Mouse (Mus musculus): Measurements from ENCODE around the gene Dph1.

The Dph1 gene

DNA sequence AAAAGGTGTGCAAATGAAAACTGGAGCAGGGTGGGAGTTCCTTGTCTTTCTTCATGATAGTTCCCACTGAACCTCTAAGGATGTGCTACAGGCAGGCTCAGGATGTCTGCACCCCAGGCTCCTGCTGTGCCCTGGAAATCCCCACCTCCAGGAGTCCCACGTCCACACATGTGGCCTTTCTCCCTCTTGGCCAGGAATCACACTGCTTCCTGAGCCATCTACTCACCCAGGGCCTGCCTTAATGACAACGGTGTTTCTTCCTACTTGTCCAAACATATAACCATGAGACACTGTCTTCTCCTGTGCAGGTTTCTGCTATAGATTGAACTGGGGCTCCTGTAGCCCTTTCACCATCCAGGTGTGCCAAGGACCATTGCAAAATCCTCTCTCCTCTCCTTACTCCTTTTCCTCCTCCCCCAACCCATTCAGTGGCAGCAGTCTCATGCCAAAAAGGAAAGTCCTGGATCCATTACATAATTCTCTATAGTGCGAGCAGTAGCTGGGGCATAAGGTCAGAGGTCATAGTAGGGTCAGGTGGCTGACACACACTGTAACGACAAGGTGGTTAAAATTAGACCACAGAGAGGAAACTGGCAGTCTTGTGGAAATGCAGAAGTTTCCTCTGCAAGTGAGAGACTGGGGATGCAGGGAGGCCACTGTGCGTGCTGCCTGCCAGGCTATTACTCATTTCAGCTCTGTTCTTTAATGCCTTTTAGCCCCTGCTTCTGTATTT, 54.2 kb downstream of the Dph1 start:
- intact Hi-C loops (cut with DNase I): no loop called here

DNA sequence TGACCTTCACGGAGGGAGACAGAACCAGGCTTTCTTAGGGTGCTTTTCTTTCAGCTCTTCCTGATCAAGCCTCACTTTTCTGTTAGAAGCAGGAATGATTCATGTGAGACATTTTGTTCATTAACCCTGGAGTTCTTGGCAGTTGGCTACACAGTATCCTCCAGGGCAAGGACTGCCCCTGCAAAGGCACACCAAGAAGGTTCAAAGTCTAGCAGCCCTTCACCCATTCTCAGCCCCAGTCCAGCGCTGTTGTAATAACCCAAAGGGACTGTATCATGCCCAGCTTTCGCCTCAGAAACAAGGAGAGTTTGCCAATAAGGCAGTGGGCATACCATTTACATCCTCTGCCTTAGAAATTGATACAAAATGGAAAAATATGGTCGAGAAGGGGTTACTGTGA, 55.7 kb downstream of the Dph1 start:
- intact Hi-C loops (cut with DNase I): no loop called here

- intact Hi-C loops (cut with DNase I): no loop called here
These were observed 56.5 kb downstream of the Dph1 start for GRCm38 (mm10) chr11:75134485-75135068.

GRCm38 (mm10) chr11:75133951-75134350, 57.1 kb downstream of the Dph1 start:
- intact Hi-C loops (cut with DNase I): no loop called here

GRCm38 (mm10) chr11:75133391-75133790, 57.6 kb downstream of the Dph1 start:
- intact Hi-C loops (cut with DNase I): no loop called here

- intact Hi-C loops (cut with DNase I): no loop called here
These were observed 58.8 kb downstream of the Dph1 start for GRCm38 (mm10) chr11:75132278-75132677.

GRCm38 (mm10) chr11:75131300-75131699, 59.7 kb downstream of the Dph1 start:
- intact Hi-C loops (cut with DNase I): no loop called here

DNA sequence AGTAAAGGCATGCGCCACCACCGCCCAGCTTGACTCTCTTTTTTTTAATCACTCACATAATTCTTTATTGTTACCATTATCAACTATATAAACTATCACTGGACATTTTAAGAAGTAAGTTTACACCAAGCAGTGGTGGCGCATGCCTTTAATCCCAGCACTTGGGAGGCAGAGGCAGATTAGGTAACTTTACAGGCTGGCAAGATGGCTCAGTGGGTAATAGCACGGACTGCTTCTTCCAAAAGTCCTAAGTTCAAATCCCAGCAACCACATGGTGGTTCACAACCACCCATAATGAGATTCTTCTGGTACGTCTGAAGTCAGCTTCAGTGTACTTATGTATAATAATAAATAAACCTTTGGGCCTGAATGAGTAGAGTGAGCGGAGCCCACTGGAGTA, 61.6 kb downstream of the Dph1 start:
- intact Hi-C loops (cut with DNase I): no loop called here

Small RNAs within 50 kb of the gene (microRNA-seq; reads per million reads assigned to microRNA genes)
- 906 to 1,532 reads per million in 2 experiments for gene Mir132
- 46.1 to 74.5 reads per million in 2 experiments for gene Mir212
